Mouse (Mus musculus) lung, embryonic 14.5 days (tissue): ENCODE measurements around the gene Zscan5b. TPM values are rescaled to one million over a fixed set of nuclear protein-coding genes. Genes with fewer than 3 reads are reported as not detected.

Experiments
- ATAC-seq: fragments of 200-750 bp; cut with Nextera tagmentation; 2 replicates; pipeline ENCODE4 v1.8.0; 2017; ENCODE audit warnings: mild to moderate bottlenecking, moderate TSS enrichment, moderate library complexity; ENCODE audit not compliant: insufficient read depth
- DNase-seq: peaks from one replicate; pipeline ENCODE4 v3.0.0-alpha.2; 2015
- H3K27ac ChIP-seq: fragments of 300-500 bp; sonication (generic); 2 replicates; pipeline ENCODE4 v1.5.1; 2014; ENCODE audit warnings: low read depth, mild to moderate bottlenecking, moderate library complexity
- H3K27me3 ChIP-seq: fragments of 300-500 bp; sonication (generic); 2 replicates; pipeline ENCODE4 v1.6.1; 2014; ENCODE audit warnings: low read length, control low read depth; ENCODE audit not compliant: insufficient read depth
- H3K36me3 ChIP-seq: fragments of 300-500 bp; sonication (generic); 2 replicates; pipeline ENCODE4 v1.6.1; 2014; ENCODE audit warnings: control low read depth; ENCODE audit not compliant: insufficient read depth
- H3K4me1 ChIP-seq: fragments of 300-500 bp; sonication (generic); 2 replicates; pipeline ENCODE4 v1.6.1; 2014; ENCODE audit warnings: antibody characterized with exemption, control low read depth; ENCODE audit not compliant: insufficient read depth
- H3K4me2 ChIP-seq: fragments of 300-500 bp; sonication (generic); 2 replicates; pipeline ENCODE4 v1.6.1; 2014; ENCODE audit warnings: mild to moderate bottlenecking
- H3K4me3 ChIP-seq: fragments of 300-500 bp; sonication (generic); 2 replicates; pipeline ENCODE4 v1.5.1; 2014; ENCODE audit warnings: low read depth, low read length
- H3K9ac ChIP-seq: fragments of 300-500 bp; sonication (generic); 2 replicates; pipeline ENCODE4 v1.6.1; 2014
- H3K9me3 ChIP-seq: fragments of 300-500 bp; sonication (generic); 2 replicates; pipeline ENCODE4 v1.6.1; 2016; ENCODE audit warnings: low read depth, low read length, control low read depth
- CTCF ChIP-seq: IDR thresholded peaks from 2 replicates; pipeline ENCODE4 v1.5.1; 2016; ENCODE audit warnings: antibody characterized with exemption, low read depth
- WGBS: fragments of 180-500 bp; shearing (Covaris S2); extraction: QIAGEN DNeasy Blood & Tissue Kit; methylation state at CpG from one replicate; pipeline ENCODE4 v1.1.7; 2014; 5-methylcytosine and 5-hydroxymethylcytosine counted together
- polyA plus RNA-seq: library from polyadenylated mRNA; unstranded; fragments of >200 nt; fragmentation: Nextera tagmentation; extraction: Ambion mirVana; gene quantifications from 2 replicates; pipeline ENCODE4 v1.2.1, GENCODE M21; 2014

Zscan5b gene
- polyA plus RNA-seq, 1 experiment from 2014 or later = not detected

DNA sequence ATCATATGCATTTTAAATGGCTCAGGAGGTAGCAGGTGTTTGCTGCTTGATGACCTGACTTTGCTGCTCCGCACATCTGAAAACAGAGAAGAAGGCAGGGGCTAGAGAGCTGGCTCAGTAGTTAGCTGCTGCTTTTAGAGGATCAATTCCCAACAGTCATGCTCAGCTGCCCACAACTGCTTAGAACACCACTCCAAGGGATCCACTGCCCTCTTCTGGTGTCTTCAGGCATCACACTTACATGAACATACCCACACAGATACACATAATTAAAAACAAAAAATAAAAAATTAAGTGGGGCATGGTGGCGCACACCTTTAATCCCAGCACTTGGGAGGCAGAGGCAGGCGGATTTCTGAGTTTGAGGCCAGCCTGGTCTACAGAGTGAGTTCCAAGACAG lies 40.0 kb downstream of the Zscan5b start:
- Histone ChIP-seq H3K27me3 (no peaks in the 10 kb centered on the region), H3K4me2 (no peak overlapping the region), H3K4me1 (no peaks in the 10 kb centered on the region), H3K4me3 (no peak overlapping the region), H3K27ac (no peak overlapping the region), H3K9ac (no peak overlapping the region), H3K36me3 (no peaks in the 10 kb centered on the region), H3K9me3 (no peaks in the 10 kb centered on the region)
- ATAC-seq (no peak), DNase-seq (no peak)
- 71% methylated on average over 3 of the region's 3 CpGs for WGBS
- peak; percentile 12; the same call in 1 of the 2 replicates for TF ChIP-seq CTCF

DNA sequence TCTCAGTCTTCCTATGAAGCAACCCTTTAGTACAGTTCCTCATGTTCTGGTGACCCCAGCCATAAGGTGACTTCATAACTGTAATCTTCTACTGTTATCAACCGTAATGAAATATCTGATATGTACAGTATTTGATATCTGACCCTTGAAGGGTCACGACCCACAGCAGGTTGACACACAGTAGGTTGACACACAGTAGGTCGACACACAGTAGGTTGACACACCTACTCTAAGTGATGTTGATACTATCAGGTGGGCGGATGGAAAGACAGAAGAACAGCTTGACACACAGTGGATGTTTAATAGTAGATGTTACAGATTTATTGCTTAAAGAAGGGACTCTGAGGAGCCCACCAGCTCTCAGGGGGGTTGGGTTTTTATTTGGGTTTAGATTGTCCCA lies 40.9 kb downstream of the Zscan5b start:
- Histone ChIP-seq H3K9ac (no peak overlapping the region), H3K4me1 (no peaks in the 10 kb centered on the region), H3K9me3 (no peaks in the 10 kb centered on the region), H3K27me3 (no peaks in the 10 kb centered on the region), H3K36me3 (no peaks in the 10 kb centered on the region), H3K27ac (no peak overlapping the region), H3K4me3 (no peak overlapping the region), H3K4me2 (no peak overlapping the region)
- 79% methylated on average over 4 of the region's 4 CpGs for WGBS
- TF ChIP-seq CTCF = no peak
- ATAC-seq (no peak), DNase-seq (no peak)

DNA sequence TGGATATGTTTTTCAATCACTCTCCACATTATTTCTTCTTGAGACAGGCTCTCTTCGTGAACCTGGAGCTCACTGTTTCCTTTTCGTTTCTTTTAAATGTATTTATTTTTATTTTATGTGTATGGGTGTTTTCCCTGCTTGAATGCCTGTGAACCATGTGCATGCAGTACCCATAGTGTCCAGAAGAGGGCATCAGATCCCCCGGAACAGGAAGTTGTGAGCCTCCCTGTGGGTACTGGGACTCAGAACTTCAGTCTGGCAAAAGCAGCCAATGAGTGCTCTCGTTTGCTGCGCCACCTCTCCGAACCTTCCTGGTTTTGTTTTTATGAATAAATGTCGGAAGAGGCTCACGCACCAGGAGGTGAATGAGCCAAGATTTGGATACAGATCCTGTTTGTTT lies 43.6 kb downstream of the Zscan5b start:
- no peak overlapping the region for H3K4me2 ChIP-seq
- H3K27me3 ChIP-seq = no peaks in the 10 kb centered on the region
- 65% methylated on average over 8 of the region's 8 CpGs for WGBS
- ATAC-seq = no peak
- TF ChIP-seq CTCF = peak; percentile 52
- no peak overlapping the region for H3K9ac ChIP-seq
- no peak overlapping the region for H3K4me3 ChIP-seq
- no peaks in the 10 kb centered on the region for H3K36me3 ChIP-seq
- no peaks in the 10 kb centered on the region for H3K9me3 ChIP-seq
- DNase-seq = peak; percentile 31
- no peak overlapping the region for H3K27ac ChIP-seq
- no peaks in the 10 kb centered on the region for H3K4me1 ChIP-seq

DNA sequence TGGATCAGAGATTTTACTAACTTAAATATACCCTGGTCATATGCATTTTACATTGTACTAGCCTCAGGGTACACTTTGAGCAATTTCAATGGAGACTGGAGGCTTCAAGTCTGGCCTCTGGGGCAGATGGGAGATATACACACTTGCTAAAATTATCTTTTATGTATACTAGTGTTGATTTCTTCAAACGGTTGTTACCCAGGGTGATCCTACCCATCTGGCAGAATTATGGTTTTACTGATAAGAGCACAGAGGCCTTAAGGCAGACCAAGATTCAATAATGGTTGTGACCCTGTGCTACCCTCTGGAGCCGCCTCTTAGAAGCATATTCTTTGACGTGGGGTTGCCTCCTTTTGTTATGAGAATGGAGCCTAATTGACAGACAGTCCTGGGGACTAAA lies 55.8 kb downstream of the Zscan5b start:
- H3K4me1 ChIP-seq = no peaks in the 10 kb centered on the region
- H3K4me3 ChIP-seq = no peak overlapping the region
- ATAC-seq = no peak
- H3K9me3 ChIP-seq = no peaks in the 10 kb centered on the region
- TF ChIP-seq CTCF = no peak
- H3K36me3 ChIP-seq = no peaks in the 10 kb centered on the region
- DNase-seq = no peak
- H3K27ac ChIP-seq = no peak overlapping the region
- H3K27me3 ChIP-seq = no peaks in the 10 kb centered on the region
- WGBS = 33% methylated on average over 3 of the region's 3 CpGs
- H3K4me2 ChIP-seq = no peak overlapping the region
- no peak overlapping the region for H3K9ac ChIP-seq

DNA sequence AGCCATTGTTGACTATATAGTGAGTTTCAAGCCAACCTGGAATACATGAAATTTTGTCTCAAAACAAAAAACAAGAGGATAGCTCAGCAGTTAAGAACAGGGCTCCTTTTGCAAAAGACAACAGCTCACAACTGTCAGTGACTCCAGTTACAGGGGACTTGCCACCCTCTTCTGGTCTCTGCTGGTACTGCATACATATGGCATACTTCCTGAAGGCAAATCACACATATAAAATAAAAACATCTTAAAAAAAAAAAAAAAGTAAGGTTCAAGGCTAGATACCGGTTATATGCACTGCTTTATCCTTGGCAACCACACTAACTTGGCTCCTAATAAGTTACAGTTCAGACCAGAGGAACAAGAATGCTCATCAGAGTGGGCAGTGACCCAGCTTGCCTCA lies 60.7 kb downstream of the Zscan5b start:
- ATAC-seq = no peak
- 0% methylated on average over 1 of the region's 1 CpGs for WGBS
- Histone ChIP-seq H3K9me3 (no peaks in the 10 kb centered on the region), H3K36me3 (no peaks in the 10 kb centered on the region), H3K27ac (no peak overlapping the region), H3K4me1 (0 out of 2 replicates have a peak, but pooled peaks cover 3% of the 10 kb centered on the region), H3K4me2 (peak overlapping the region; percentile 69), H3K9ac (peak overlapping the region; percentile 65; the same call in 1 of the 2 replicates), H3K27me3 (no peaks in the 10 kb centered on the region), H3K4me3 (peak overlapping the region; percentile 47)
- TF ChIP-seq CTCF = peak; percentile 80
- DNase-seq = peak; percentile 94

DNA sequence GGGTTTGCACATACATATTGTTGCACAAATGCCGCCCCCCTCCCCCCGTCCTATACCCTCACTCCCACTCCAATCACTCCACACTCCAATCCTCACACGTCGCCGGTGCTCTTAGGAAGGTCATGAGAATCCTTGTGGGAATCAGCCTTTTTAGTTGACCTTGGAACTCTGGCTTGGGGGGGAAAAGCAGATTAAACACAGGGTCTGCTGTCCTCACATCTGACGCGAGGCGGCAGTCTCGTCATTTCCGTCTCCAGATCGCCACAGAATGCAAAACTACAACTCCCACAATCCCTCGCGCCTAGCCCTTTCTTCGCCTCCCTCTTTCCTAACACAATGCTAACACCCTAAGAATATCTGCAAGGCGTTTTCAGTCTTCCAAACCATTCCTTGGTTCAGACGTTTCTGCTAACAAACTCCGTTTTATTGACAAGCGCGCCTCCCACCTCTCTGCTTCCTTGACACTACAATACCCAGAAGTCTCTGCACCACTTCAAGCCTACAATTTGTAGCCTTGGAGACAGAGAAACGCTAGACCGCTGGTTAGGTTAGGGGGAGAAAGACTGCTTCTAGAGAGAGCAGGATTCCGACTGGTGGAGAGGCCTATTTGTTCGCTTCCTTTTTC lies 61.5 kb downstream of the Zscan5b start:
- ATAC-seq (peak; percentile 69), DNase-seq (peak; percentile 92)
- Histone ChIP-seq H3K4me2 (peak overlapping the region; percentile 69), H3K4me1 (0 out of 2 replicates have a peak, but pooled peaks cover 3% of the 10 kb centered on the region), H3K9me3 (no peaks in the 10 kb centered on the region), H3K27me3 (no peaks in the 10 kb centered on the region), H3K36me3 (no peaks in the 10 kb centered on the region), H3K27ac (peak overlapping the region; percentile 80), H3K4me3 (peak overlapping the region; percentile 47), H3K9ac (peak overlapping the region; percentile 65)
- peak; percentile 59 for TF ChIP-seq CTCF
- 2% methylated on average over 23 of the region's 23 CpGs for WGBS

DNA sequence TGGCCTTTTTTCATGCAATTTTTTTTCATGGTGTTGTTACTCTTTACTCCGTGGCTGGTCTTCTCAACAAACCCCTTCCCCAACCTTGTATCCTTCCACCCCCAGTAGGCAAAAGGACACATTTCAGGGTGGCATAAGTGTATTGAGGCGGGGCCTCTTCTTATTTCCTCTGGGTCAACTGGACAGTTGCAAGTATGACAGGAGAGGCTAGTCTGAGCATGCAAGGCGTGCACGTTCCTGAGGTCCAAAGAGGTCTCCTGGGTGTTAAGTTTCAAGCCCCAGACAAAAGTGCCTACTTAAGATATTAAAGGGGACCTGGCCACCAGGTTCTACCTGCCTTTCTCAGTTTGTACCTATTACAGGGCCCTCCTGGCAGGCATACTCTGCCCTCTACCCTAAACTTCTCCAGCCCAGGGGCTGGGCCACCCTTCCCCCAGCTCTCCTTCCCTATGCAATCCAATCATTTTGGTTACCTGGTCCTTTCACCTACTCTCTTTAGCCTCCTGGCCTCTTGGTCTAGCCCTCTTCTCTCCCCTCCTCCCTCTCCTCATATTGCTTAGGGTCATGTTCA lies 62.4 kb downstream of the Zscan5b start:
- Histone ChIP-seq H3K4me2 (no peak overlapping the region; the same call in 1 of the 2 replicates), H3K27ac (no peak overlapping the region), H3K9me3 (no peaks in the 10 kb centered on the region), H3K4me3 (no peak overlapping the region), H3K9ac (no peak overlapping the region), H3K36me3 (no peaks in the 10 kb centered on the region), H3K27me3 (no peaks in the 10 kb centered on the region), H3K4me1 (0 out of 2 replicates have a peak, but pooled peaks cover 3% of the 10 kb centered on the region)
- WGBS = 81% methylated on average over 4 of the region's 4 CpGs
- no peak for ATAC-seq
- no peak for TF ChIP-seq CTCF
- no peak for DNase-seq
